Mouse (Mus musculus): ENCODE results near the gene Fam83e. TPM values are rescaled to one million over a fixed set of nuclear protein-coding genes. Genes with fewer than 3 reads are reported as not detected.

The Fam83e gene
- total and polyA plus RNA-seq, 2 experiments: 0.10 to 0.18 TPM

GRCm38 (mm10) chr7:45699523-45700141 is 21.4 kb upstream of the Fam83e start, which contains the start of gene Car11:
Gene Car11 (plus strand): TSS chr7:45699843.
- H3K4me1 ChIP-seq (ENCODE audit: control insufficient read depth, insufficient read depth, low read length): peaks cover 12% of the 10 kb centered on the region
- peak within 1 kb of the TSS; percentile 37; the same call in 1 of the 2 replicates for H3K4me3 ChIP-seq (ENCODE audit: insufficient read depth, low read depth, low read length)
- DNase-seq (ENCODE audit: extremely low read depth, low read depth, low spot score): no peak
- no peaks in the 10 kb centered on the region for H3K79me2 ChIP-seq (ENCODE audit: control insufficient read depth, insufficient read depth, low read length)
- peaks cover 7% of the 10 kb centered on the region; the same call in 1 of the 2 replicates for H3K27me3 ChIP-seq (ENCODE audit: control insufficient read depth, insufficient read depth, low read length)
- H3K9ac ChIP-seq (ENCODE audit: low read depth, low read length): peak within 1 kb of the TSS; percentile 67
- 11% methylated on average over 35 of the region's 36 CpGs for WGBS
- no peaks in the 10 kb centered on the region for H3K36me3 ChIP-seq (ENCODE audit: control insufficient read depth, insufficient read depth, low read length)
- H3K27ac ChIP-seq (replicated peaks; ENCODE audit: insufficient read depth, low read depth, low read length): no peak within 1 kb of the TSS
- no peak for TF ChIP-seq CTCF (IDR thresholded peaks at IDR 0.05; ENCODE audit: low read depth, low read length)
- TF ChIP-seq POLR2A (IDR thresholded peaks at IDR 0.05; ENCODE audit: extremely low read depth, insufficient read depth, low read length): no peak

- H3K4me1 ChIP-seq (ENCODE audit: control insufficient read depth, insufficient read depth, low read length): peaks cover 12% of the 10 kb centered on the region
- H3K36me3 ChIP-seq (ENCODE audit: control insufficient read depth, insufficient read depth, low read length): no peaks in the 10 kb centered on the region
- no peak for TF ChIP-seq POLR2A (IDR thresholded peaks at IDR 0.05; ENCODE audit: extremely low read depth, insufficient read depth, low read length)
- no peak for TF ChIP-seq CTCF (IDR thresholded peaks at IDR 0.05; ENCODE audit: low read depth, low read length)
- peak; percentile 75 for DNase-seq (ENCODE audit: extremely low read depth, low read depth, low spot score)
- no peaks in the 10 kb centered on the region for H3K79me2 ChIP-seq (ENCODE audit: control insufficient read depth, insufficient read depth, low read length)
- peak overlapping the region; percentile 37; the same call in 1 of the 2 replicates for H3K4me3 ChIP-seq (ENCODE audit: insufficient read depth, low read depth, low read length)
- H3K27me3 ChIP-seq (ENCODE audit: control insufficient read depth, insufficient read depth, low read length): peaks cover 7% of the 10 kb centered on the region; the same call in 1 of the 2 replicates
- no peak overlapping the region for H3K27ac ChIP-seq (replicated peaks; ENCODE audit: insufficient read depth, low read depth, low read length)
- 4% methylated on average over 19 of the region's 20 CpGs for WGBS
- H3K9ac ChIP-seq (ENCODE audit: low read depth, low read length): peak overlapping the region; percentile 67
Measured at GRCm38 (mm10) chr7:45700301-45701015, 20.6 kb upstream of the Fam83e start.

DNA sequence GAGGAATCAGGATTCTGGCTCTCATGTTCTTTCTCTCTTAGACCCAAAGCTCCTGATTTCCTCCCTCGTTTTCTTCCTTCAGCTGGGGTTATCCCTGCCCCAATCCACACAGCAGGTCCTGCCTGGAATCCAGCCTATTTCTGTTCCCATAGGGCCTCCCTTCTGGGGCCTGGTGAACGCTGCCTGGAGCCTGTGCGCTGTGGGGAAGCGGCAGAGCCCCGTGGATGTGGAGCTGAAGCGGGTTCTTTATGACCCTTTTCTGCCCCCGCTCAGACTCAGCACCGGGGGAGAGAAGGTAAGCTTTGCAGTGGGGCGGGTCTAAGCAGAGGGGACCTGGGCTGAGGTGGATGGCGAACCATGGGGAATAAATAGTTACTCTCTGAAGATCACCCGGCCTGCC is 19.9 kb upstream of the Fam83e start:
- DNase-seq (ENCODE audit: extremely low read depth, low read depth, low spot score): no peak
- Histone ChIP-seq H3K79me2 (ENCODE audit: control insufficient read depth, insufficient read depth, low read length) (no peaks in the 10 kb centered on the region), H3K9ac (ENCODE audit: low read depth, low read length) (no peak overlapping the region), H3K4me1 (ENCODE audit: control insufficient read depth, insufficient read depth, low read length) (peaks cover 12% of the 10 kb centered on the region), H3K36me3 (ENCODE audit: control insufficient read depth, insufficient read depth, low read length) (no peaks in the 10 kb centered on the region), H3K4me3 (ENCODE audit: insufficient read depth, low read depth, low read length) (no peak overlapping the region), H3K27ac (replicated peaks; ENCODE audit: insufficient read depth, low read depth, low read length) (no peak overlapping the region), H3K27me3 (ENCODE audit: control insufficient read depth, insufficient read depth, low read length) (peaks cover 7% of the 10 kb centered on the region; the same call in 1 of the 2 replicates)
- no peak for TF ChIP-seq POLR2A (IDR thresholded peaks at IDR 0.05; ENCODE audit: extremely low read depth, insufficient read depth, low read length)
- TF ChIP-seq CTCF (IDR thresholded peaks at IDR 0.05; ENCODE audit: low read depth, low read length): no peak
- 46% methylated on average over 11 of the region's 11 CpGs for WGBS

GRCm38 (mm10) chr7:45701607-45702006 is 19.4 kb upstream of the Fam83e start:
- no peak for TF ChIP-seq CTCF (IDR thresholded peaks at IDR 0.05; ENCODE audit: low read depth, low read length)
- no peak for TF ChIP-seq POLR2A (IDR thresholded peaks at IDR 0.05; ENCODE audit: extremely low read depth, insufficient read depth, low read length)
- Histone ChIP-seq H3K9ac (ENCODE audit: low read depth, low read length) (no peak overlapping the region), H3K36me3 (ENCODE audit: control insufficient read depth, insufficient read depth, low read length) (no peaks in the 10 kb centered on the region), H3K4me1 (ENCODE audit: control insufficient read depth, insufficient read depth, low read length) (peaks cover 12% of the 10 kb centered on the region), H3K27me3 (ENCODE audit: control insufficient read depth, insufficient read depth, low read length) (peaks cover 7% of the 10 kb centered on the region; the same call in 1 of the 2 replicates), H3K27ac (replicated peaks; ENCODE audit: insufficient read depth, low read depth, low read length) (no peak overlapping the region), H3K79me2 (ENCODE audit: control insufficient read depth, insufficient read depth, low read length) (no peaks in the 10 kb centered on the region; the same call in 1 of the 2 replicates), H3K4me3 (ENCODE audit: insufficient read depth, low read depth, low read length) (no peak overlapping the region)
- 89% methylated on average over 11 of the region's 11 CpGs for WGBS
- no peak for DNase-seq (ENCODE audit: extremely low read depth, low read depth, low spot score)

DNA sequence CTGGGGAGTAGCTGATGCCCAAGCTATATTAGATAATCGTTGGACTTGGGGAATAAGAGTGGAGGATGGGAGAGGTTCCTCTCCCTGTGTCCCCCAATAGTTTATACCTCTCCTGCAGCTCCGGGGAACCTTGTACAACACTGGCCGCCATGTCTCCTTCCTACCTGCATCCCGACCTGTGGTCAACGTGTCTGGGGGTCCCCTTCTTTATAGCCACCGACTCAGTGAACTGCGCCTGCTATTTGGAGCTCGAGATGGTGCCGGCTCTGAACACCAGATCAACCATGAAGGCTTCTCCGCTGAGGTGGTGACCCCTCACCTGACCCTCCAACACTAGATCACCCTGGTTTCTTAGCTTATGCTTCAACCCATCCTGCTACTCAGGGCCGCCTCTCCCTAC is 18.7 kb upstream of the Fam83e start:
- Histone ChIP-seq H3K4me3 (ENCODE audit: insufficient read depth, low read depth, low read length) (no peak overlapping the region), H3K27me3 (ENCODE audit: control insufficient read depth, insufficient read depth, low read length) (peaks cover 7% of the 10 kb centered on the region; the same call in 1 of the 2 replicates), H3K4me1 (ENCODE audit: control insufficient read depth, insufficient read depth, low read length) (peaks cover 12% of the 10 kb centered on the region), H3K9ac (ENCODE audit: low read depth, low read length) (no peak overlapping the region), H3K27ac (replicated peaks; ENCODE audit: insufficient read depth, low read depth, low read length) (no peak overlapping the region), H3K36me3 (ENCODE audit: control insufficient read depth, insufficient read depth, low read length) (no peaks in the 10 kb centered on the region), H3K79me2 (ENCODE audit: control insufficient read depth, insufficient read depth, low read length) (no peaks in the 10 kb centered on the region; the same call in 1 of the 2 replicates)
- 93% methylated on average over 11 of the region's 11 CpGs for WGBS
- DNase-seq (ENCODE audit: extremely low read depth, low read depth, low spot score): no peak
- TF ChIP-seq POLR2A (IDR thresholded peaks at IDR 0.05; ENCODE audit: extremely low read depth, insufficient read depth, low read length): no peak
- no peak for TF ChIP-seq CTCF (IDR thresholded peaks at IDR 0.05; ENCODE audit: low read depth, low read length)
